Mouse (Mus musculus) neural tube, embryonic 14.5 days (tissue): Measurements from ENCODE around the gene Ms4a7. TPM values are rescaled to one million over a fixed set of nuclear protein-coding genes. Genes with fewer than 3 reads are reported as not detected.

Source experiments
- ATAC-seq: fragments of 200-750 bp; cut with Nextera tagmentation; 2 replicates; pipeline ENCODE4 v1.8.0; 2017; ENCODE audit warnings: low read depth, mild to moderate bottlenecking, moderate TSS enrichment, moderate library complexity
- H3K27ac ChIP-seq: fragments of 300-500 bp; sonication (generic); 2 replicates; pipeline ENCODE4 v1.5.1; 2014; ENCODE audit warnings: low read depth, mild to moderate bottlenecking, control low read depth, low read length, moderate library complexity, mixed read lengths
- H3K27me3 ChIP-seq: fragments of 300-500 bp; sonication (generic); 2 replicates; pipeline ENCODE4 v1.6.1; 2014; ENCODE audit warnings: low read length; ENCODE audit not compliant: control insufficient read depth, insufficient read depth
- H3K36me3 ChIP-seq: fragments of 300-500 bp; sonication (generic); 2 replicates; pipeline ENCODE4 v1.6.1; 2014; ENCODE audit warnings: low read length, mixed read lengths; ENCODE audit not compliant: control insufficient read depth, insufficient read depth
- H3K4me1 ChIP-seq: fragments of 300-500 bp; sonication (generic); 2 replicates; pipeline ENCODE4 v1.6.1; 2014; ENCODE audit warnings: low read length; ENCODE audit not compliant: control insufficient read depth, insufficient read depth
- H3K4me2 ChIP-seq: fragments of 300-500 bp; sonication (generic); 2 replicates; pipeline ENCODE4 v1.6.1; 2014; ENCODE audit warnings: mild to moderate bottlenecking, low read depth, low read length, control low read depth
- H3K4me3 ChIP-seq: fragments of 300-500 bp; sonication (generic); 2 replicates; pipeline ENCODE4 v1.5.1; 2014; ENCODE audit warnings: low read depth, low read length, control low read depth, mixed read lengths
- H3K9ac ChIP-seq: fragments of 300-500 bp; sonication (generic); replicated peaks from 2 replicates; pipeline ENCODE4 v1.6.1; 2014; ENCODE audit warnings: low read depth, mild to moderate bottlenecking, control low read depth, low read length, mixed read lengths
- H3K9me3 ChIP-seq: fragments of 300-500 bp; sonication (generic); 2 replicates; pipeline ENCODE4 v1.6.1; 2016; ENCODE audit warnings: low read length; ENCODE audit not compliant: control insufficient read depth
- WGBS: fragments of 180-500 bp; shearing (Covaris S2); extraction: QIAGEN DNeasy Blood & Tissue Kit; methylation state at CpG from one replicate; pipeline ENCODE4 v1.1.7; 2014; 5-methylcytosine and 5-hydroxymethylcytosine counted together
- polyA plus RNA-seq: library from polyadenylated mRNA; unstranded; fragments of >200 nt; fragmentation: Nextera tagmentation; extraction: Ambion mirVana; gene quantifications from 2 replicates; pipeline ENCODE4 v1.2.1, GENCODE M21; 2014

Gene Ms4a7
- polyA plus RNA-seq = 0.63 and 4.0 TPM in 2 replicates

- Histone ChIP-seq H3K4me3 (no peak within 1 kb of the TSS), H3K4me2 (no peak within 1 kb of the TSS), H3K9me3 (no peaks in the 10 kb centered on the region), H3K27me3 (no peaks in the 10 kb centered on the region), H3K9ac (no peak within 1 kb of the TSS), H3K36me3 (no peaks in the 10 kb centered on the region), H3K27ac (no peak within 1 kb of the TSS), H3K4me1 (no peaks in the 10 kb centered on the region)
- no peak for ATAC-seq
- WGBS = 84% methylated on average over 6 of the region's 6 CpGs
These were observed at the start of gene Ms4a7 for GRCm38 (mm10) chr19:11335932-11336331. Gene Ms4a7 (minus strand): TSS chr19:11336146.

- 78% methylated on average over 2 of the region's 2 CpGs for WGBS
- Histone ChIP-seq H3K4me1 (no peaks in the 10 kb centered on the region), H3K27me3 (no peaks in the 10 kb centered on the region), H3K9me3 (no peaks in the 10 kb centered on the region), H3K4me3 (no peak overlapping the region), H3K27ac (no peak overlapping the region), H3K36me3 (no peaks in the 10 kb centered on the region), H3K4me2 (no peak overlapping the region), H3K9ac (no peak overlapping the region)
- no peak for ATAC-seq
These were observed 40.5 kb upstream of the Ms4a7 start for GRCm38 (mm10) chr19:11376399-11376798.

- ATAC-seq = no peak
- Histone ChIP-seq H3K36me3 (no peaks in the 10 kb centered on the region), H3K27ac (no peak within 1 kb of the TSS), H3K4me2 (no peak within 1 kb of the TSS), H3K9ac (no peak within 1 kb of the TSS), H3K4me3 (no peak within 1 kb of the TSS), H3K9me3 (no peaks in the 10 kb centered on the region), H3K27me3 (no peaks in the 10 kb centered on the region), H3K4me1 (no peaks in the 10 kb centered on the region)
- WGBS = 80% methylated on average over 2 of the region's 2 CpGs
These were observed 39.3 kb upstream of the Ms4a7 start, which contains the start of gene Ms4a4a for GRCm38 (mm10) chr19:11375273-11375672. Gene Ms4a4a (plus strand): TSS chr19:11375523.

- Histone ChIP-seq H3K27ac (no peak overlapping the region), H3K36me3 (no peaks in the 10 kb centered on the region), H3K9ac (no peak overlapping the region), H3K4me1 (no peaks in the 10 kb centered on the region), H3K9me3 (no peaks in the 10 kb centered on the region), H3K27me3 (no peaks in the 10 kb centered on the region), H3K4me2 (no peak overlapping the region), H3K4me3 (no peak overlapping the region)
- no peak for ATAC-seq
These were observed 35.2 kb upstream of the Ms4a7 start for GRCm38 (mm10) chr19:11371181-11371580.

GRCm38 (mm10) chr19:11368310-11368709 lies 32.4 kb upstream of the Ms4a7 start:
- no peak for ATAC-seq
- Histone ChIP-seq H3K9ac (no peak overlapping the region), H3K27ac (no peak overlapping the region), H3K4me3 (no peak overlapping the region), H3K4me2 (no peak overlapping the region), H3K4me1 (no peaks in the 10 kb centered on the region), H3K27me3 (no peaks in the 10 kb centered on the region), H3K9me3 (no peaks in the 10 kb centered on the region), H3K36me3 (no peaks in the 10 kb centered on the region)
- WGBS = 93% methylated on average over 3 of the region's 3 CpGs

GRCm38 (mm10) chr19:11362002-11362401 lies 26.1 kb upstream of the Ms4a7 start:
- H3K4me3 ChIP-seq = no peak overlapping the region

GRCm38 (mm10) chr19:11360106-11360505 lies 24.2 kb upstream of the Ms4a7 start:
- 62% methylated on average over 3 of the region's 3 CpGs for WGBS
- Histone ChIP-seq H3K4me1 (no peaks in the 10 kb centered on the region), H3K9ac (no peak overlapping the region), H3K4me2 (no peak overlapping the region), H3K9me3 (no peaks in the 10 kb centered on the region), H3K27ac (no peak overlapping the region), H3K27me3 (no peaks in the 10 kb centered on the region), H3K4me3 (no peak overlapping the region), H3K36me3 (no peaks in the 10 kb centered on the region)
- ATAC-seq = no peak

More at GRCm38 (mm10) chr19:11362002-11362401, 26.1 kb upstream of the Ms4a7 start:
- Histone ChIP-seq H3K9me3 (no peaks in the 10 kb centered on the region), H3K27ac (no peak overlapping the region), H3K36me3 (no peaks in the 10 kb centered on the region), H3K9ac (no peak overlapping the region), H3K4me2 (no peak overlapping the region), H3K4me1 (no peaks in the 10 kb centered on the region), H3K27me3 (no peaks in the 10 kb centered on the region)
- ATAC-seq = no peak

GRCm38 (mm10) chr19:11355730-11356129 lies 19.8 kb upstream of the Ms4a7 start:
- no peak for ATAC-seq
- no peaks in the 10 kb centered on the region for H3K36me3 ChIP-seq

GRCm38 (mm10) chr19:11351878-11352277 lies 15.9 kb upstream of the Ms4a7 start:
- 61% methylated on average over 3 of the region's 3 CpGs for WGBS
- no peaks in the 10 kb centered on the region for H3K36me3 ChIP-seq
- H3K4me2 ChIP-seq = no peak overlapping the region
- H3K9me3 ChIP-seq = no peaks in the 10 kb centered on the region
- H3K27ac ChIP-seq = no peak overlapping the region
- no peaks in the 10 kb centered on the region for H3K4me1 ChIP-seq
- no peak for ATAC-seq
- H3K4me3 ChIP-seq = no peak overlapping the region
- no peaks in the 10 kb centered on the region for H3K27me3 ChIP-seq
- no peak overlapping the region for H3K9ac ChIP-seq

More at GRCm38 (mm10) chr19:11355730-11356129, 19.8 kb upstream of the Ms4a7 start:
- no peak overlapping the region for H3K4me2 ChIP-seq
- no peaks in the 10 kb centered on the region for H3K27me3 ChIP-seq
- H3K4me3 ChIP-seq = no peak overlapping the region
- no peak overlapping the region for H3K27ac ChIP-seq
- no peaks in the 10 kb centered on the region for H3K9me3 ChIP-seq
- H3K9ac ChIP-seq = no peak overlapping the region
- H3K4me1 ChIP-seq = no peaks in the 10 kb centered on the region
- 92% methylated on average over 7 of the region's 7 CpGs for WGBS
